Mouse (Mus musculus) MEL (cell line): ENCODE measurements around the gene Zfy2. TPM values are rescaled to one million over a fixed set of nuclear protein-coding genes. Genes with fewer than 3 reads are reported as not detected.

Experiments
- DNase-seq: peaks from one replicate; pipeline ENCODE4 v3.0.0; 2011; ENCODE audit warnings: low read depth, low spot score
- H3K27ac ChIP-seq: 2 replicates; pipeline ENCODE4 v1.5.1; 2012; ENCODE audit warnings: low read depth, mild to moderate bottlenecking, control low read depth, low read length, moderate library complexity; ENCODE audit not compliant: control insufficient read depth
- H3K27me3 ChIP-seq, 2 experiments: fragments of 150-350 bp in 1 of 2; sonication (generic) in 1 of 2; 2 replicates each; pipeline ENCODE4 v1.6.1; 2012; ENCODE audit warnings: low read length in 2 of 2, mild to moderate bottlenecking in 2 of 2, improper control_type of control experiment in 1 of 2, moderate library complexity in 1 of 2; ENCODE audit not compliant: insufficient read depth in 2 of 2, control insufficient read depth in 1 of 2
- H3K36me3 ChIP-seq, 2 experiments: 2 replicates each; pipeline ENCODE4 v1.6.1; 2012 to 2014; ENCODE audit warnings: low read length in 2 of 2, improper control_type of control experiment in 1 of 2, inconsistent platforms in 1 of 2, mild to moderate bottlenecking in 1 of 2; ENCODE audit not compliant: insufficient read depth in 2 of 2, control insufficient read depth in 1 of 2
- H3K4me1 ChIP-seq, 2 experiments: fragments of 150-350 bp in 1 of 2; sonication (generic) in 1 of 2; 2 replicates each; pipeline ENCODE4 v1.6.1; 2012; ENCODE audit warnings: low read length in 2 of 2, improper control_type of control experiment in 1 of 2, mild to moderate bottlenecking in 1 of 2; ENCODE audit not compliant: insufficient read depth in 2 of 2, control insufficient read depth in 1 of 2
- H3K4me3 ChIP-seq, 2 experiments: fragments of 150-350 bp in 1 of 2; sonication (generic) in 1 of 2; 2 replicates each; pipeline ENCODE4 v1.5.1; 2012; ENCODE audit warnings: low read depth in 2 of 2, low read length in 2 of 2, mild to moderate bottlenecking in 2 of 2, moderate library complexity in 2 of 2, control low read depth in 1 of 2, improper control_type of control experiment in 1 of 2; ENCODE audit not compliant: control insufficient read depth in 1 of 2, insufficient read depth in 1 of 2
- H3K79me2 ChIP-seq: 2 replicates; pipeline ENCODE4 v1.6.1; 2012; ENCODE audit warnings: mild to moderate bottlenecking, low read length, moderate library complexity; ENCODE audit not compliant: control insufficient read depth, poor library complexity, insufficient read depth
- H3K9ac ChIP-seq: 2 replicates; pipeline ENCODE4 v1.6.1; 2012; ENCODE audit warnings: low read depth, mild to moderate bottlenecking, control low read depth, low read length, moderate library complexity; ENCODE audit not compliant: control insufficient read depth, poor library complexity, severe bottlenecking
- H3K9me3 ChIP-seq: fragments of 150-350 bp; sonication (generic); replicated peaks from 2 replicates; pipeline ENCODE4 v1.6.1; 2012; ENCODE audit warnings: mild to moderate bottlenecking, low read length, improper control_type of control experiment, moderate library complexity; ENCODE audit not compliant: insufficient read depth
- E2F4 ChIP-seq: IDR thresholded peaks from 2 replicates; pipeline ENCODE4 v1.6.1; 2011; ENCODE audit warnings: low read depth, low read length, improper control_type of control experiment, borderline replicate concordance
- KAT2A ChIP-seq: conservative IDR thresholded peaks from 2 replicates; pipeline ENCODE4 v1.6.1; 2012; ENCODE audit warnings: low read depth, low read length, improper control_type of control experiment, inconsistent platforms
- POLR2AphosphoS2 ChIP-seq: IDR thresholded peaks from 2 replicates; pipeline ENCODE4 v1.6.1; 2011; ENCODE audit warnings: low read length, improper control_type of control experiment
- SIN3A ChIP-seq: IDR thresholded peaks from 2 replicates; pipeline ENCODE4 v1.6.1; 2012; ENCODE audit warnings: low read length, improper control_type of control experiment, inconsistent platforms
- TAL1 ChIP-seq: IDR thresholded peaks from 2 replicates; pipeline ENCODE4 v1.6.1; 2012; ENCODE audit warnings: mild to moderate bottlenecking, inconsistent platforms, low read length, moderate library complexity, mixed read lengths
- ZNF384 ChIP-seq: IDR thresholded peaks from 2 replicates; pipeline ENCODE4 v1.6.1; 2012; ENCODE audit warnings: low read depth, mild to moderate bottlenecking, inconsistent platforms, low read length, improper control_type of control experiment
- polyA plus RNA-seq, 2 experiments: library from polyadenylated mRNA; stranded (reverse) in 1 of 2; unstranded in 1 of 2; fragments of >175 nt in 1 of 2; fragments of >200 nt in 1 of 2; gene quantifications; 2 replicates each; pipeline versions ENCODE4 v1.2.1 to v1.2.4; 2012; ENCODE audit warnings: low replicate concordance in 2 of 2, low read depth in 1 of 2; ENCODE audit not compliant: insufficient read length in 2 of 2, insufficient read depth in 1 of 2, missing spikeins in 1 of 2
- total RNA-seq: library from RNA; depleted of rRNA; stranded (reverse); fragments of 300-350 nt; gene quantifications from 2 replicates; pipeline ENCODE4 v1.2.3, GENCODE M21; 2012; rRNA removed

Zfy2 gene
- total RNA-seq, result not detected in 2 replicates
- polyA plus RNA-seq, result not detected

DNA sequence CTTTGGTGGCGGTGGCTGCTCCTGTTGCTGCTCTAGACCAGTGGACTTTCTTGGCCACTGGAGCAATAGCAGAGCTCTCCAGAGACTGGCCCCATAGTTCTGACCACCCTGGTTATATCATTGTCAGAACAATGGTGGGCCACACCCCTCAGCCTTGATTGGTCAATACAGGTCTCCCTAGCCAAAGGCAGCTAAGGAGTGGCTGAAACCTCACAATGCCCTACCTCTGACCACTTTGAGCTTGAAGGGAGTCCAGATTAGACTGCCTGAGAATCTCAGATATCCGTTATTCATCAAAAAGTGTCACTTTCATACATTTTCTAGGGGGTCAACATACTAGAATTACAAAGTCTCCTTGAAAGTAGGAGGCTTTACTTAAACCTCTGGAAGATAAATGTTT lies at the start of gene Zfy2:
TSS of gene Zfy2 (minus strand) at position 101 of the 400 bp plus-strand sequence.
- no peaks in the 10 kb centered on the region for H3K27me3 ChIP-seq
- DNase-seq, result no peak
- H3K4me3 ChIP-seq, result no peak within 1 kb of the TSS
- no peak within 1 kb of the TSS for H3K27ac ChIP-seq
- no peak within 1 kb of the TSS for H3K9ac ChIP-seq
- no peaks in the 10 kb centered on the region for H3K36me3 ChIP-seq
- no peak for TF ChIP-seq POLR2AphosphoS2
- TF ChIP-seq TAL1, result no peak
- TF ChIP-seq SIN3A, result no peak
- TF ChIP-seq ZNF384, result no peak
- no peak for TF ChIP-seq KAT2A
- TF ChIP-seq E2F4, result no peak
- no peaks in the 10 kb centered on the region for H3K4me1 ChIP-seq
- H3K79me2 ChIP-seq, result no peaks in the 10 kb centered on the region
- H3K9me3 ChIP-seq, result no peaks in the 10 kb centered on the region
